Mouse (Mus musculus) liver, embryonic 11.5 days (tissue): ENCODE data around the gene Yju2. TPM values are rescaled to one million over a fixed set of nuclear protein-coding genes. Genes with fewer than 3 reads are reported as not detected.
A peak's percentile ranks its signal among the peaks of the same experiment; 100 is the strongest.

Experiments
- ATAC-seq: fragments of 200-750 bp; cut with Nextera tagmentation; replicated peaks from 2 replicates; pipeline ENCODE4 v1.8.0; 2017; ENCODE audit warnings: moderate number of reproducible peaks, mild to moderate bottlenecking, moderate TSS enrichment, moderate library complexity; ENCODE audit not compliant: low FRiP score
- DNase-seq: peaks from one replicate; pipeline ENCODE4 v3.0.0-alpha.2; 2017; ENCODE audit warnings: low spot score
- H3K27ac ChIP-seq: fragments of 300-500 bp; sonication (generic); 2 replicates; pipeline ENCODE4 v1.5.1; 2014; ENCODE audit warnings: mild to moderate bottlenecking, low read depth, low read length, control low read depth
- H3K27me3 ChIP-seq: fragments of 300-500 bp; sonication (generic); replicated peaks from 2 replicates; pipeline ENCODE4 v1.6.1; 2014; ENCODE audit warnings: low read length, mixed read lengths; ENCODE audit not compliant: control insufficient read depth, insufficient read depth
- H3K36me3 ChIP-seq: fragments of 300-500 bp; sonication (generic); 2 replicates; pipeline ENCODE4 v1.6.1; 2014; ENCODE audit warnings: mild to moderate bottlenecking, low read length, moderate library complexity, mixed read lengths; ENCODE audit not compliant: control insufficient read depth, insufficient read depth
- H3K4me1 ChIP-seq: fragments of 300-500 bp; sonication (generic); replicated peaks from 2 replicates; pipeline ENCODE4 v1.6.1; 2014; ENCODE audit warnings: low read length, mixed read lengths; ENCODE audit not compliant: control insufficient read depth, insufficient read depth
- H3K4me2 ChIP-seq: fragments of 300-500 bp; sonication (generic); 2 replicates; pipeline ENCODE4 v1.6.1; 2014; ENCODE audit warnings: mild to moderate bottlenecking, control low read depth, moderate library complexity
- H3K4me3 ChIP-seq: fragments of 300-500 bp; sonication (generic); 2 replicates; pipeline ENCODE4 v1.5.1; 2014; ENCODE audit warnings: low read depth, low read length, control low read depth
- H3K9ac ChIP-seq: fragments of 300-500 bp; sonication (generic); 2 replicates; pipeline ENCODE4 v1.6.1; 2014; ENCODE audit warnings: low read depth, low read length, control low read depth
- H3K9me3 ChIP-seq: fragments of 300-500 bp; sonication (generic); 2 replicates; pipeline ENCODE4 v1.6.1; 2016; ENCODE audit warnings: low read length, inconsistent platforms, mixed read lengths; ENCODE audit not compliant: control insufficient read depth
- WGBS: fragments of 180-500 bp; shearing (Covaris S2); extraction: QIAGEN DNeasy Blood & Tissue Kit; methylation state at CpG from one replicate; pipeline ENCODE4 v1.1.7; 2014; 5-methylcytosine and 5-hydroxymethylcytosine counted together
- polyA plus RNA-seq: library from polyadenylated mRNA; unstranded; fragments of >200 nt; fragmentation: Nextera tagmentation; extraction: Ambion mirVana; gene quantifications from 2 replicates; pipeline ENCODE4 v1.2.1, GENCODE M21; 2014

Yju2 gene
- polyA plus RNA-seq, 1 experiment from 2014 or later: 20.9 TPM

DNA sequence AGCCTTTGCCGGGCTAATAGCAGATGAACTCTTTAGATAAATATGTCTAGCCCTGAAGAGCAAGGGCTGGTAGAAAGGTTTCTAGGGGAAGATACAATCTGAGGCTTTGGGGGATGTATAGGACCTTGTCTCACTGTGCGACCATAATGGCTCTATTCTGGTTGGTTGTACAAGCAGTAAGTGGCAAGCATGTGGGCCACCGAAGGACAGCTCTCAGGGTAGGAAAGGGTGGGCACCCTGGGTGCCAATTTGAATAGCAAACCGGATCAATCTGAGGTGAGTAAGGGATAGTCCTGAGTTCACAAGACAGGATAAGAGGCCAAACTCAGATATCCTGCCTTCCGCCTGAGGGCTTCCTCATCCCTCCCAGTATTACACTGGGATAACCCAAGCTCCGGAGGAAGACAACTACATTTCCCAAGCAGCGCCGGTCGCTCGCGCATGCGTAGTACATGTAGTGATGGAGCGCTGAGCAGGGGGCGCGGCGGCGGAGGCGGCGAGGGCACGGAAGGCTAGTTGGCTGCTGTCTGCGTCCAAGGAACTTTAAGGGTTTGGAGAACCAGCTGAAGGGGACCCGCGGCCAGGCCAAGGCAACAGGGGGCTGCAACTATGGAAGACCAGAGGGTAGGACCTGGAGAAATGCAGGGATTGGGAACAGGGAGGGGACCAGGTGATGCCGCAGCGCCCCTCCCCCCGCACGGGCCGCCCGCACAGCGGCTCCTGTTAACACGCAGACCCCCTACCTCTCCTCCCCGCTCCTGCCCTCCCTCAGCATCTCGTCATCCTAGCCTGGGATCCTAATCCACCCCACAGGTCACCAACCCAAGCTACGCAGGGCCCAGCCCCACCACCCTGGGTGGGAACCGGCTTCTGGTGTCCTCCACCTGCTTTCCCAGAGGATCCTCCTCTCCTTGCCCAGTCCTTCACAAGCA is 27.4 kb downstream of the Yju2 start, which contains the start of gene Fsd1:
TSS of gene Fsd1 (plus strand) at position 480 of the 932 bp plus-strand sequence.
- ATAC-seq (peak; percentile 29; the same call in 1 of the 2 replicates), DNase-seq (no peak)
- H3K4me3 ChIP-seq: peak within 1 kb of the TSS; percentile 38
- no peak within 1 kb of the TSS for H3K9ac ChIP-seq
- H3K36me3 ChIP-seq: no peaks in the 10 kb centered on the region
- peaks cover 23% of the 10 kb centered on the region for H3K27me3 ChIP-seq
- no peaks in the 10 kb centered on the region for H3K9me3 ChIP-seq
- H3K4me2 ChIP-seq: peak within 1 kb of the TSS; percentile 57
- H3K4me1 ChIP-seq: no peaks in the 10 kb centered on the region
- no peak within 1 kb of the TSS for H3K27ac ChIP-seq
- 9% methylated on average over 34 of the region's 35 CpGs for WGBS

DNA sequence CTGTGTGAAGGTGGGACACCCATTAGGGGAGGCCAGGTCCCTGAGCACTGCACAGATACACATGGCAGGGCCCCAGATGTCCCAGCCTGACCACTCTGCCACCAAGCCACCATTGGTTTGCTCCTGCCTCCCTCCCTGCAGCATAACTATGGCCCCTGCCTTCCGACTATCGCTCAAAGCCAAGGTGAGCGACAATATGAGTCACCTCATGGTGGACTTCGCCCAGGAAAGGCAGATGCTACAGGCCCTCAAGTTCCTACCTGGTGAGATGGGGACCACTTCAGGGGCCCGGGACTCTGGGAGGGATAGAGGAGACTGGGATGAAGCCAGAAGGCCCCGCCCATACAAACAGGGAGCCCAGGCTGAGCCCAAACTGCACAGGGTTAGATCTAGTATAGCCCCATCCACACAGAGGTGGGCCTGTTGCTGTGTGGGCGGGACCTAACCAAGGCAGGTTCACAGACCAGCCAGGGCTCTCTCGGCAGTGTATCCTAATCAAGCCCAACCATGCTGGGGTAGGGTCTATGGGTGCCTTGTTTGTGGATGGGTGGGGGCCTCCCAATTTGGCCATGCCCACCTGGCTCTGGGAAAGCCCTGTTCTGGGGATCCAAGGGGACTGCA is 31.5 kb downstream of the Yju2 start:
- Histone ChIP-seq H3K27me3 (peaks cover 22% of the 10 kb centered on the region), H3K4me2 (no peak overlapping the region), H3K4me3 (no peak overlapping the region), H3K27ac (no peak overlapping the region), H3K9ac (no peak overlapping the region), H3K4me1 (no peaks in the 10 kb centered on the region), H3K36me3 (no peaks in the 10 kb centered on the region), H3K9me3 (no peaks in the 10 kb centered on the region)
- DNase-seq (no peak), ATAC-seq (no peak)
- 65% methylated on average over 8 of the region's 8 CpGs for WGBS

DNA sequence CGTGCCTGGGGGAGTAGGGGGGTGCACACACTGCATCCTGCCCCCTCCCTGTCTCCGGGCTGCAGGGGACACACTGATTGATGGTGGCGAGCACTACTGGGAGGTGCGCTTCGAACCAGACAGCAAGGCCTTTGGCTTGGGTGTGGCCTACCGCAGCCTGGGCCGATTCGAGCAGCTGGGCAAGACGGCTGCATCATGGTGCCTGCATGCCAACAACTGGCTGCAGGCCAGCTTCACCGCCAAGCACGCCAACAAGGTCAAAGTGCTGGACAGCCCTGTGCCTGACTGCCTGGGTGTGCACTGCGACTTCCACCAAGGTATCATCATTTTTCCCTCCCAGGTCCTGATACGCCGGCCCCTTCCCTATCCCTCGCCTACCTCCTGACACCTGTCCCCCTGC is 37.1 kb downstream of the Yju2 start:
- WGBS: 82% methylated on average over 15 of the region's 15 CpGs

DNA sequence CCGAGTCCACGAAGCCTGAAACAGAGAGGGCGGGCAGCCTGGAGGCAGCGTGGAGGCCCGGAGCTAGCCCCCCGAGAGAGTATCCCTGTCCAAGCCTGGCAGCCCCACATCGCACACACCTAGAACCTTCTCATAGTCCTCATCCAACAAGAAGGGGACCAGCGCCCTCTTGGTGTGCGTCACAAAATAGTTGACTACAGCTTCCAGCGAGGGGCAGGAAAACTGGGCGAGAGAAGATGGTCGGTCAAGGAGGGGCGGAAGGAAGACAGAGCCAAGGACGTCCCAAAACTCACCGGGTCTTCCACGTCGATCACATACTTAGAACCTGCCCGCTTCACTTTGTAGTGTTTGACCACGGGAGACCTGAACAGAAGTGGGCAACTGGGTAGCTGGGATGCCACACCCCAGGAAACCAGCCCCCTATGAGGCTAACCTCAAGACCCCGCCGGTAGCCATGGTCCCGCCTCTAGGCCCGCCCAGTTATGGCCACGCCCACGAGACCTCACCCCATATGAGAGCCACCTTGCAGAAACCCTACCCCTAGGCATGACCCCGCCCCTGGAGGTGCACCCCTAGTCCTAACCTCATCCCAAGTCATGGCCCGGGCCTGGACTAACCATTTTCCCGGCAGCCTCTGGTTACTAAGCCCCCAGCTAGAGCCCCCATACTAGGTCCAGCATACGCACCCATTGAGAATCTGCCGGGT is 41.0 kb downstream of the Yju2 start:
- H3K4me3 ChIP-seq: peak overlapping the region; percentile 29
- ATAC-seq (peak; percentile 10; the same call in 1 of the 2 replicates), DNase-seq (no peak)
- no peak overlapping the region for H3K27ac ChIP-seq
- no peaks in the 10 kb centered on the region for H3K9me3 ChIP-seq
- peak overlapping the region; percentile 58 for H3K4me2 ChIP-seq
- peaks cover 3% of the 10 kb centered on the region; the same call in 1 of the 2 replicates for H3K4me1 ChIP-seq
- WGBS: 9% methylated on average over 30 of the region's 30 CpGs
- H3K9ac ChIP-seq: no peak overlapping the region
- no peaks in the 10 kb centered on the region for H3K36me3 ChIP-seq
- H3K27me3 ChIP-seq: peaks cover 6% of the 10 kb centered on the region

More for the DNA sequence above, 37.1 kb downstream of the Yju2 start:
- H3K4me3 ChIP-seq: no peak overlapping the region
- peaks cover 3% of the 10 kb centered on the region; the same call in 1 of the 2 replicates for H3K4me1 ChIP-seq
- H3K36me3 ChIP-seq: no peaks in the 10 kb centered on the region
- H3K4me2 ChIP-seq: no peak overlapping the region
- ATAC-seq (no peak), DNase-seq (no peak)
- no peaks in the 10 kb centered on the region for H3K9me3 ChIP-seq
- H3K9ac ChIP-seq: no peak overlapping the region
- H3K27ac ChIP-seq: no peak overlapping the region
- H3K27me3 ChIP-seq: peaks cover 6% of the 10 kb centered on the region

DNA sequence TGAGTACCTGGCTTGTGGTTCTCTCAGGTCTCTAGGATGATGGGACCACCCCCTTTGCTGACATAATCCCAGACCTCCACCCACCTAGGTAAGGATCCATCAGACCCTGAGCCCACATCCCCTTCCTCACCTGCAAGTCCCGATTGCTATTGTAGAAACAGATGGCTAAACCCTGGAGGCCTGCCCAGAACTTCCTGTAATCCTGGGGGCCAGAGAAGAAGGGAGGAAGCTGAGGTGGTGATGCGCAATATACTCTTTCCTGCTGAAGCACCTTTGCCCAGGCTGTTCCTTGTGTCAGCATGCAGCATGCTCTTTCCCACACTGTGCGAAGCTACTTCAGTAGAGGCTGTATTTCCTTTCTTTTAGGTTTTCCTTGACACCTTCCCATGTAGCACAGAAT is 44.1 kb downstream of the Yju2 start:
- Histone ChIP-seq H3K27me3 (peaks cover 9% of the 10 kb centered on the region), H3K9me3 (no peaks in the 10 kb centered on the region), H3K36me3 (no peaks in the 10 kb centered on the region), H3K4me2 (no peak overlapping the region), H3K9ac (no peak overlapping the region), H3K4me1 (peaks cover 7% of the 10 kb centered on the region; the same call in 1 of the 2 replicates), H3K4me3 (no peak overlapping the region), H3K27ac (no peak overlapping the region)
- DNase-seq (no peak), ATAC-seq (no peak)
- 68% methylated on average over 3 of the region's 3 CpGs for WGBS

DNA sequence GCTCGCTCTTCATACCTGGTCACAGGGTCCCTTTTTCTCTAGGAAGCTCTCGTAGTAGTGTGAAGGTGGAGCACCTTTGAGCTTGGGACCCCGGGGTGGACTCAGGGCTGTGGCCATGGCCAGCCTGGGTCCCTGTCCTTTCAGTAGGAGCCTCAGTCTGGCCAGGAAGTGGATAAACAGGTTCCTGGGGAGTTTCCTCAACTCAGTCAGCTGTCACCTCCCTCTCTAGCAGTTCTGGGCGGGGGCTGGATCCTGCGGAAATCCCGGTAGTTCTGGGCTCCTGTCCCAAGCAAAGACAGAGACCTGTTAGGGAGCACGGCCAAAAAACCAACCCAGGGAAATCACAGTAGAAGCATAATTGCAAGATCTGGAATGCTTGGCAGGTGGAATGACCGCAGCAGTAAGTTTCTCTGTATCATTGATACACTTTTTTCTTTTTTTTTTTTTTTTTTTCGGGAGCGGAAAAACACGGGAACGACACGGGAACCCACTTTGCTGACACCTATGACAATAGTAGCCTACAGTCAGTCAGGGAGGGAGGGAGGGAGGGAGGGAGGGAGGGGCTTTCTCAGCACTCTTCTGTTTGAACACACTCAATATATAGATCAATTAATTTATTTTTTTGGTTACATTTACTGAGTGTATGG is 46.6 kb downstream of the Yju2 start, which contains the start of the genes Stap2 and Mpnd:
TSS of gene Stap2 (minus strand) at position 170 of the 647 bp plus-strand sequence.
TSS of gene Mpnd (plus strand) at position 297 of the 647 bp plus-strand sequence.
- no peak for ATAC-seq
- peaks cover 6% of the 10 kb centered on the region for H3K27me3 ChIP-seq
- peak within 1 kb of the TSS; percentile 2; the same call in 1 of the 2 replicates for H3K9ac ChIP-seq
- DNase-seq: no peak
- H3K9me3 ChIP-seq: no peaks in the 10 kb centered on the region
- peaks cover 16% of the 10 kb centered on the region for H3K4me1 ChIP-seq
- H3K36me3 ChIP-seq: no peaks in the 10 kb centered on the region
- no peak within 1 kb of the TSS; the same call in 1 of the 2 replicates for H3K27ac ChIP-seq
- WGBS: 26% methylated on average over 13 of the region's 13 CpGs
- peak within 1 kb of the TSS; percentile 23; the same call in 1 of the 2 replicates for H3K4me2 ChIP-seq
- H3K4me3 ChIP-seq: no peak within 1 kb of the TSS

DNA sequence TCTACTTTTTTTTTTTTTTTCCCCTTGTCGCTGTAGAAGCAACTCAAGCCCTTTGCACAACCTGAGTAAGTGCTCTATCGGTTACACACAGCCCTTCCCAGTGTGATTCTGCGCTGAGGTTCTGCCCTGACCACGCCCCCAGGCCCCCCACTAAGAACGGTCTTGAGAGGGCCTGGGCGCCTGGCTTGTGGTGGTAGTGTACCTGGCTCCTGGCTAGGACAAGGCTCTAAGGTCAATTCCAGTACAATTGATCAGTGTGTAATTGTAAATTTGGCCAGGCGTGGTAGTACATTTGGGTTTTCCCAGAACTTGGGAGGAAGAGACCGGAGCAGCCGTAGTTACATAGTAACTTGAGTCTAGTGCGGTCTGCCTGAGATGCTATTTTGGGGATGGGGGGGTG is 48.1 kb downstream of the Yju2 start:
- ATAC-seq: no peak
- Histone ChIP-seq H3K4me2 (no peak overlapping the region), H3K4me3 (no peak overlapping the region), H3K9me3 (no peaks in the 10 kb centered on the region), H3K4me1 (peaks cover 17% of the 10 kb centered on the region), H3K36me3 (no peaks in the 10 kb centered on the region), H3K9ac (no peak overlapping the region), H3K27me3 (0 out of 2 replicates have a peak, but pooled peaks cover 2% of the 10 kb centered on the region), H3K27ac (no peak overlapping the region; the same call in 1 of the 2 replicates)
- 52% methylated on average over 10 of the region's 10 CpGs for WGBS
- DNase-seq: no peak
